Mouse (Mus musculus): ENCODE measurements around the gene Rgs7bp. TPM values are rescaled to one million over a fixed set of nuclear protein-coding genes. Genes with fewer than 3 reads are reported as not detected.

The Rgs7bp gene
- polyA plus RNA-seq, 1 experiment from 2014 or later: not detected

- peaks cover 66% of the 10 kb centered on the region for H3K27me3 ChIP-seq
- in situ Hi-C loops (cut with MboI; ENCODE audit: low pct_unique_long_range_greater_than_20kb): no loop called here
- no peak for DNase-seq (ENCODE audit: low read depth, low spot score)
- POLR2A ChIA-PET: no interaction called here
- no peak for ATAC-seq
- CTCF ChIA-PET: interaction anchor here (1.3 kb wide), 1 partner anchor 15 kb away, joined by 3 read pairs; no protein-coding TSS in a partner anchor
- TF ChIP-seq CTCF (IDR thresholded peaks at IDR 0.05): no peak
Observed at GRCm38 (mm10) chr13:105051432-105051831, 3.3 kb downstream of the Rgs7bp start.

GRCm38 (mm10) chr13:105048662-105049061, 6.1 kb downstream of the Rgs7bp start:
- peaks cover 42% of the 10 kb centered on the region for H3K27me3 ChIP-seq
- no peak for DNase-seq (ENCODE audit: low read depth, low spot score)
- CTCF ChIA-PET: no interaction called here
- POLR2A ChIA-PET: no interaction called here
- ATAC-seq: no peak
- in situ Hi-C loops (cut with MboI; ENCODE audit: low pct_unique_long_range_greater_than_20kb): no loop called here
- no peak for TF ChIP-seq CTCF (IDR thresholded peaks at IDR 0.05)

DNA sequence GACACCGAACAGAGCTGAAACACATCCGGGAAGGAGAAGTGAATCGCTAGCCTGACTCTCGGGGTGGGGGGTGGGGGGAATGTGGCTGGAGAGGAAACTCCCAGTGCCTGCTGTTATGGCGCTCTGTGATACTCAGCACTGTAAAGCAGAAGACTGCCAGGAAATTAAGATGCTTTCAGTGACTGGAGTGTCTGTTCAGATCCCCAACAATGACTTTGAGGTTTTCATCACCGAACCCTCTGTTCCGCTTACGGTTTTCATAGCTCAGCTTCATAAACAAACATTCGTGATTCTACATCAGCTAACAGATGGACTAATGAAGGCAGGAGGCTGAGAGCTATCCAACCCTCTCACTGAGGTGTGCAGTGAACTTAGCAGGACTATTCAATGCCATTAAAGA, 7.4 kb downstream of the Rgs7bp start:
- ChIA-PET CTCF (interaction anchor here (0.7 kb wide), 1 partner anchor 185 kb away, joined by 3 read pairs; no protein-coding TSS in a partner anchor), POLR2A (no interaction called here)
- H3K27me3 ChIP-seq: peaks cover 29% of the 10 kb centered on the region
- in situ Hi-C loops (cut with MboI; ENCODE audit: low pct_unique_long_range_greater_than_20kb): no loop called here
- DNase-seq (ENCODE audit: low read depth, low spot score) (no peak), ATAC-seq (no peak)
- TF ChIP-seq CTCF (IDR thresholded peaks at IDR 0.05): no peak

GRCm38 (mm10) chr13:105043882-105044281, 10.8 kb downstream of the Rgs7bp start:
- no peak for TF ChIP-seq CTCF (IDR thresholded peaks at IDR 0.05)
- CTCF ChIA-PET: interaction anchor here (1.1 kb wide), 2 partner anchors 9 to 357 kb away, joined by 3 read pairs; no protein-coding TSS in a partner anchor
- DNase-seq (ENCODE audit: low read depth, low spot score): no peak
- no peak for ATAC-seq
- POLR2A ChIA-PET: no interaction called here
- in situ Hi-C loops (cut with MboI; ENCODE audit: low pct_unique_long_range_greater_than_20kb): no loop called here
- peaks cover 5% of the 10 kb centered on the region for H3K27me3 ChIP-seq

GRCm38 (mm10) chr13:105038334-105038733, 16.4 kb downstream of the Rgs7bp start:
- POLR2A ChIA-PET: no interaction called here
- in situ Hi-C loops (cut with MboI; ENCODE audit: low pct_unique_long_range_greater_than_20kb): no loop called here

GRCm38 (mm10) chr13:105037816-105038215, 16.9 kb downstream of the Rgs7bp start:
- no peak for DNase-seq (ENCODE audit: low read depth, low spot score)
- CTCF ChIA-PET: interaction anchor here (0.8 kb wide), 1 partner anchor 12 kb away, joined by 3 read pairs; no protein-coding TSS in a partner anchor
- ATAC-seq: no peak
- in situ Hi-C loops (cut with MboI; ENCODE audit: low pct_unique_long_range_greater_than_20kb): no loop called here
- no peak for TF ChIP-seq CTCF (IDR thresholded peaks at IDR 0.05)
- H3K27me3 ChIP-seq: peaks cover 4% of the 10 kb centered on the region
- POLR2A ChIA-PET: no interaction called here

More at GRCm38 (mm10) chr13:105038334-105038733, 16.4 kb downstream of the Rgs7bp start:
- no peak for ATAC-seq
- TF ChIP-seq CTCF (IDR thresholded peaks at IDR 0.05): no peak
- DNase-seq (ENCODE audit: low read depth, low spot score): no peak
- peaks cover 4% of the 10 kb centered on the region for H3K27me3 ChIP-seq
- CTCF ChIA-PET: no interaction called here

GRCm38 (mm10) chr13:105031882-105032281, 22.8 kb downstream of the Rgs7bp start:
- peaks cover 12% of the 10 kb centered on the region for H3K27me3 ChIP-seq
- in situ Hi-C loops (cut with MboI; ENCODE audit: low pct_unique_long_range_greater_than_20kb): no loop called here
- ATAC-seq (no peak), DNase-seq (ENCODE audit: low read depth, low spot score) (no peak)
- CTCF ChIA-PET: no interaction called here
- POLR2A ChIA-PET: no interaction called here
- TF ChIP-seq CTCF (IDR thresholded peaks at IDR 0.05): no peak

- TF ChIP-seq CTCF (IDR thresholded peaks at IDR 0.05): no peak
- in situ Hi-C loops (cut with MboI; ENCODE audit: low pct_unique_long_range_greater_than_20kb): no loop called here
- ATAC-seq (no peak), DNase-seq (ENCODE audit: low read depth, low spot score) (no peak)
- H3K27me3 ChIP-seq: peaks cover 10% of the 10 kb centered on the region
- POLR2A ChIA-PET: no interaction called here
- CTCF ChIA-PET: no interaction called here
Observed at GRCm38 (mm10) chr13:105028276-105028675, 26.5 kb downstream of the Rgs7bp start.

GRCm38 (mm10) chr13:105016577-105016976, 38.2 kb downstream of the Rgs7bp start:
- no peak for TF ChIP-seq CTCF (IDR thresholded peaks at IDR 0.05)

DNA sequence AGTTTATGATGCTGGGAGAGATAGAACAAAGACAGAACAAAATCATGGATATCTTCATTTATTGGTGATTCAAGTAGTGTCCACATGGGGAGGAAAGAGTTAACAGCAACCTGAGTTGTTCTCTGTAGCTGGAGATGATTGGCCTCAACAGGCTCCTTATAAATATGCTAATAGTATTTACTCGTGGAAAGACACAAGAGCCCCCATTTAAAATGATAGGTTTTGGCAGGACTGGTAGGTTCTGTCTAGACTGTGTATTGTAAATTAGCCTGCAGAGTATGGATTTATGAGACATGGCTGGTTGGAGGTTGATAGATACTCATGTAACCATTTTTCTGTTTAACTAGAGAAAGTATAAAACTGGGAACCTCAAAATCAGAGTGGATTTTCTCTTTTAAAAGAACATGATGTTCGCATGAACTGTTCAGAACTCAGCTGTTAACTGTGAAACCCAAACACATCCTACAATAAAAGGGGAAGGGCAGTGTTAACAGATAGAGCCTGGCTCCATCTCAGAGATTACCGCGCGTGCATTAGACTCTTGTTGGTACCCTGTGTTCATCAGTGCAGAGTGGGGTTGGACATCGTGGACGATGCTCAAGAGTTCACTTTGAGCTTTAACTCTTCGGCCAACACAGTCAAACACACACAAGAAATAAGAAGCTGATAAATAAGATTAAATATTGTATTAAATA, 38.9 kb downstream of the Rgs7bp start:
- ChIA-PET CTCF (no interaction called here), POLR2A (no interaction called here)
- no peak for DNase-seq (ENCODE audit: low read depth, low spot score)
- ATAC-seq: no peak
- no peak for TF ChIP-seq CTCF (IDR thresholded peaks at IDR 0.05)
- H3K27me3 ChIP-seq: peaks cover 16% of the 10 kb centered on the region
- in situ Hi-C loops (cut with MboI; ENCODE audit: low pct_unique_long_range_greater_than_20kb): no loop called here

More at GRCm38 (mm10) chr13:105016577-105016976, 38.2 kb downstream of the Rgs7bp start:
- in situ Hi-C loops (cut with MboI; ENCODE audit: low pct_unique_long_range_greater_than_20kb): no loop called here
- no peak for DNase-seq (ENCODE audit: low read depth, low spot score)
- ChIA-PET CTCF (no interaction called here), POLR2A (no interaction called here)
- H3K27me3 ChIP-seq: peaks cover 19% of the 10 kb centered on the region
- no peak for ATAC-seq

- ChIA-PET POLR2A (no interaction called here), CTCF (interaction anchor here (0.6 to 0.7 kb wide), 3 partner anchors 10 to 24 kb away, joined by 3 read pairs; no protein-coding TSS in a partner anchor)
- ATAC-seq (no peak), DNase-seq (ENCODE audit: low read depth, low spot score) (no peak)
- in situ Hi-C loops (cut with MboI; ENCODE audit: low pct_unique_long_range_greater_than_20kb): no loop called here
- H3K27me3 ChIP-seq: peaks cover 27% of the 10 kb centered on the region
- TF ChIP-seq CTCF (IDR thresholded peaks at IDR 0.05): no peak
Observed at GRCm38 (mm10) chr13:105011300-105011699, 43.4 kb downstream of the Rgs7bp start.

Measured in Patski (cell line).